Mouse (Mus musculus): Measurements from ENCODE around the gene Plet1.

- no peak for TF ChIP-seq KAT2A (IDR thresholded peaks at IDR 0.05; ENCODE audit: insufficient replicate concordance, low read length)
- no peak for TF ChIP-seq JUN (IDR thresholded peaks at IDR 0.05; ENCODE audit: insufficient read depth, low read depth, low read length)
- TF ChIP-seq ELF1 (IDR thresholded peaks at IDR 0.05; ENCODE audit: low read depth, low read length): no peak
- no peak for TF ChIP-seq MAFK (IDR thresholded peaks at IDR 0.05; ENCODE audit: insufficient replicate concordance, low read length)
- TF ChIP-seq CTCF (conservative IDR thresholded peaks at IDR 0.05 in 1 of 2, IDR thresholded peaks at IDR 0.05 in 1 of 2; ENCODE audit: low read depth in 2 of 2, low read length in 2 of 2): no peak
- TF ChIP-seq GABPA (IDR thresholded peaks at IDR 0.05; ENCODE audit: insufficient replicate concordance, low read depth, low read length): no peak
- no peak for TF ChIP-seq JUND (conservative IDR thresholded peaks at IDR 0.05; ENCODE audit: low read depth, low read length)
- no peak for TF ChIP-seq MAZ (IDR thresholded peaks at IDR 0.05; ENCODE audit: low read depth, low read length)
- TF ChIP-seq POLR2A (IDR thresholded peaks at IDR 0.05; ENCODE audit: low read depth, low read length): no peak
- no peak for TF ChIP-seq MYC (IDR thresholded peaks at IDR 0.05; ENCODE audit: low read depth, low read length)
- no peak for TF ChIP-seq PAX5 (IDR thresholded peaks at IDR 0.05; ENCODE audit: low read length)
- TF ChIP-seq NELFE (IDR thresholded peaks at IDR 0.05; ENCODE audit: low read depth, low read length): no peak
- TF ChIP-seq EP300 (IDR thresholded peaks at IDR 0.05; ENCODE audit: low read length): no peak
- no peak for TF ChIP-seq ZKSCAN1 (IDR thresholded peaks at IDR 0.05; ENCODE audit: borderline replicate concordance, low read depth, low read length)
Observed at GRCm38 (mm10) chr9:50493777-50494176, 548 bp upstream of the Plet1 start.

All from CH12.LX (cell line).